Mouse (Mus musculus) lung, adult 2 months (tissue): Measurements from ENCODE around the gene Rc3h1.

Experiments used
- CTCF ChIP-seq: fragments of 200-500 bp; IDR thresholded peaks from 2 replicates; pipeline ENCODE4 v1.5.1; 2011; ENCODE audit warnings: mild to moderate bottlenecking, low read length, control low read depth; ENCODE audit not compliant: insufficient read depth
- POLR2A ChIP-seq: fragments of 200-500 bp; IDR thresholded peaks from 2 replicates; pipeline ENCODE4 v1.6.1; 2011; ENCODE audit warnings: low read depth, mild to moderate bottlenecking, control low read depth, low read length, borderline replicate concordance; ENCODE audit errors: extremely low read depth

DNA sequence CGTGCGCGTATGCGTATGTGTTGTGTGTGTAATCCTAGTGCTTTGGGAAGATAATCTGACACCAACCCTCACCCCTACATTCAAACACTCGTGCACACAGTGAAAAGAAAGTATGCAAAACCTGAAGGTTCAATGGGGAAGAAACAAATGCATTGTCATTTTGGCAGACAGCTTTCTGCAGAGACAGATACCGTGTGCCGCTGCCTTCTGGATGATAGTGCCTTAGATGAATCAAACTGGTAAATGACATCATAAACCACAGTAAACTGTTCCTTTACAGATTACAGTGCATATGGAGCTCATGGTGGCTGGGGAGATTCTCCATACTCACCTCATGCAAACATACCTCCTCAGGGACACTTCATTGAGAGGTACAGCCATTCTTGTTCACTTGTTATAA lies 57.0 kb downstream of the Rc3h1 start:
- TF ChIP-seq POLR2A (no peak), CTCF (no peak)
